Mouse (Mus musculus): ENCODE data around the gene Cacnb2.

The Cacnb2 gene

DNA sequence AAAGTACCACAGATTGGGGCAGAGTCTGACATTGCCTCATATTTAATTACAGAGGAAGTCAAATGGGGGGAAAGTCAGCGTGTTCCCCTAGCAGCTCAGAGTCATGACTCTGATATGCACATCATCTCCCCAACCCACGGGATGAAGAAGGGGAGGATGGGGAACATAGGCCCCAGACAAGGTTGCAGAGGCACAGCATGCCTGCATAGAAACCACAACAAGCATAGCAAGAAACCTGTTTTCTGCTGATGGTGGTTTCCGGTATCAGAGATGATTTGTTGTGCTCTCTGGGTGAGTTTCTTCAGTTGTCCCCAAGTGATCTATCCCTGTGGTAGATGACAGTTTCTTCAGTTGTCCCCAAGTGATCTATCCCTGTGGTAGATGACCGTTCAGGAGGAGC is 389.6 kb downstream of the Cacnb2 start:
- DNase-seq, result no peak

DNA sequence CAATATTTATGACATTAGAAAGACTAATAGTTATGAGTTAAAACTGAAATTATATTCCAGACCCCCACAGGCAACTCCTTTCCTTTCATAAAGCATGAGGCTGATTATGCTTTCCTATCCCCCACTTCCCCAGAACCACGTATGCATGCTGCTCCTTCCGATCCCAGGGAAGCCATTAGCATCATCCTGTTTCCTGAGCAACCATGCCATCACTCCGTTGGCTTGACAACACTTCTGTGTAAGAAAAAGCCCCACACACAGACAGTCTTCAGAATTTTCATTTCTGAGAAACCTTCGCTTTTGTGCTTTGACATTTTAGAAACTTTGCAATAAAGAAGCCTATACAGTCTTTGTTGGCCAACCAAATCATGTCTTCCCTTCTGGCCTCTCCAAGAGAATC is 393.1 kb downstream of the Cacnb2 start:
- DNase-seq, result no peak

- DNase-seq, result no peak
These were observed 394.9 kb downstream of the Cacnb2 start for GRCm38 (mm10) chr2:14997836-14998235.

DNA sequence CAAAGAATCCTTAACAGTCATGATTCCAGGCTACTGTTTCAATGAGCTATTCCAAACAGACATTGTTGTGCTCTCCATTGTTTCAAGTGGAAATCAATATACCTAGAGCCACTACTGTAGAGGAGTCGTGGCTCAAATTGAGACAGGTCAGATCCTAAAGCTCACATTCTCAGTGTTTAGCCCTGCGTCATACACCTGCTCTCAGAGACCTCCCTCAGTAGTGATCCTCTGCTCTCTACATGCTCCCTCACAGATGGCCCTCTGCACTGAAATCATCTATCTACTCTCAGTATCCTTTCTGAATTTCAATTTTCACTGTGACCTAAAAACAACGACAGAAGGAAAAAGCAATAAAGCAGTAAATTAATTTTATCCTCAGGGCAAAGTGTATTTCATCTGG is 404.6 kb downstream of the Cacnb2 start:
- no peak for DNase-seq

- no peak for DNase-seq
These were observed 405.2 kb downstream of the Cacnb2 start for GRCm38 (mm10) chr2:15008072-15008471.

DNA sequence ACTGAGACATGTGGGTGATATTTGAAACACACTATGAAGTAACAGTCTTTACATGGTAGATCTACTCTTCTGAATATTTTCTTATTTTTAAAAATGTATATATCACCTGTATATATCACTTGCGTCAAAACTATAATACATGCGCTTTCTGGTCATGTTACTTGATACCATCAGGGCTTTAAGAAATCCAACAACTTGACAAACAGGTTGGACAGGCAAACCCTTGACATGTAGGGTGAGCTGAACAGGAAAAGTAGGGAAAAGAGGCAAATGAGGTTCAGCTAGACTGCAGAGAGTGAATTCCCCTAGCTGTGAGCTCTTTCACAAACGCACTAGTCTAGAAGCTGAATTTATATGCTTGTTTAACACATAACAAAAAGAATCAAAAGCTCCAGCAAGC is 423.9 kb downstream of the Cacnb2 start:
- no peak for DNase-seq

- no peak for DNase-seq
These were observed 424.9 kb downstream of the Cacnb2 start for GRCm38 (mm10) chr2:15027816-15028215.

Data from spleen, adult 18-20 months (tissue).